In genomic region chr7:34228641-34229040, GRCm38 (mm10) we compare ENCODE assay signal across 8 mouse cellular contexts. TPM values are rescaled to one million over a fixed set of nuclear protein-coding genes. Genes with fewer than 3 reads are reported as not detected.
DNase-seq lines count a peak whose midpoint lies in the region; ATAC-seq and TF ChIP-seq lines count a peak whose summit lies in the region.

No protein-coding gene starts in this region.

- TF ChIP-seq POLR2A in bone marrow macrophage, adult 2 months (IDR thresholded peaks at IDR 0.05; ENCODE audit: borderline replicate concordance, low read depth, low read length) = no peak
- no peak for TF ChIP-seq POLR2A in liver, adult 2 months (IDR thresholded peaks at IDR 0.05; ENCODE audit: extremely low read depth, insufficient read depth, low read length)

- H3K9me3 ChIP-seq in heart, embryonic 11.5 days (replicated peaks; ENCODE audit: control insufficient read depth, low read length) = no peaks in the 10 kb centered on the region
- no peaks in the 10 kb centered on the region for H3K9me3 ChIP-seq in neural tube, embryonic 13.5 days

- H3K27me3 ChIP-seq in heart, embryonic 11.5 days (ENCODE audit: control insufficient read depth, insufficient read depth, low read length) = no peaks in the 10 kb centered on the region
- H3K27me3 ChIP-seq in liver, adult 2 months (ENCODE audit: control insufficient read depth, insufficient read depth, low read length) = no peaks in the 10 kb centered on the region
- H3K27me3 ChIP-seq in neural tube, embryonic 13.5 days = no peaks in the 10 kb centered on the region

- H3K4me1 ChIP-seq in bone marrow macrophage, adult 2 months (ENCODE audit: control insufficient read depth, insufficient read depth, low read length) = peaks cover 48% of the 10 kb centered on the region
- peaks cover 51% of the 10 kb centered on the region for H3K4me1 ChIP-seq in heart, embryonic 11.5 days (ENCODE audit: control insufficient read depth, insufficient read depth, low read length)
- peaks cover 47% of the 10 kb centered on the region for H3K4me1 ChIP-seq in liver, adult 2 months (ENCODE audit: control insufficient read depth, insufficient read depth, low read length)
- H3K4me1 ChIP-seq in neural tube, embryonic 13.5 days (replicated peaks) = peaks cover 54% of the 10 kb centered on the region

- H3K9ac ChIP-seq in heart, embryonic 11.5 days (ENCODE audit: low read depth, low read length) = peak overlapping the region; percentile 58; the same call in 1 of the 2 replicates
- peak overlapping the region; percentile 53; the same call in 1 of the 2 replicates for H3K9ac ChIP-seq in liver, adult 2 months (ENCODE audit: low read depth, low read length)
- H3K9ac ChIP-seq in neural tube, embryonic 13.5 days = peak overlapping the region; percentile 80

- H3K4me2 ChIP-seq in heart, embryonic 11.5 days = peak overlapping the region; percentile 87
- peak overlapping the region; percentile 79 for H3K4me2 ChIP-seq in neural tube, embryonic 13.5 days

- H3K36me3 ChIP-seq in heart, embryonic 11.5 days (ENCODE audit: control insufficient read depth, insufficient read depth, low read length) = peaks cover 39% of the 10 kb centered on the region
- H3K36me3 ChIP-seq in liver, adult 2 months (ENCODE audit: control insufficient read depth, insufficient read depth, low read length) = no peaks in the 10 kb centered on the region; the same call in 1 of the 2 replicates
- peaks cover 39% of the 10 kb centered on the region for H3K36me3 ChIP-seq in neural tube, embryonic 13.5 days

- no peak overlapping the region for H3K27ac ChIP-seq in bone marrow macrophage, adult 2 months (ENCODE audit: insufficient read depth, low read depth, low read length)
- no peak overlapping the region for H3K27ac ChIP-seq in heart, embryonic 11.5 days (ENCODE audit: low read depth, low read length)
- H3K27ac ChIP-seq in liver, adult 2 months (replicated peaks; ENCODE audit: insufficient read depth, low read depth, low read length) = no peak overlapping the region; the same call in 1 of the 2 replicates
- H3K27ac ChIP-seq in neural tube, embryonic 13.5 days (replicated peaks) = no peak overlapping the region

- intact Hi-C loops in heart, postnatal 25 days (cut with DNase I) = loop anchor here (2.0 kb wide), 1 partner anchor 32 kb away; the partner anchor contains the start of gene Pdcd2l

- H3K79me2 ChIP-seq in liver, adult 2 months (ENCODE audit: control insufficient read depth, insufficient read depth, low read length) = peaks cover 12% of the 10 kb centered on the region; the same call in 1 of the 2 replicates

- TF ChIP-seq CTCF in bone marrow macrophage, adult 2 months (IDR thresholded peaks at IDR 0.05; ENCODE audit: low read depth, low read length) = no peak
- no peak for TF ChIP-seq CTCF in liver, adult 2 months (IDR thresholded peaks at IDR 0.05; ENCODE audit: low read depth, low read length)

- H3K4me3 ChIP-seq in bone marrow macrophage, adult 2 months (ENCODE audit: insufficient read depth, low read length) = peak overlapping the region; percentile 77
- peak overlapping the region; percentile 82 for H3K4me3 ChIP-seq in heart, embryonic 11.5 days (ENCODE audit: low read depth, low read length)
- H3K4me3 ChIP-seq in liver, adult 2 months (ENCODE audit: insufficient read depth, low read depth, low read length) = peak overlapping the region; percentile 26
- H3K4me3 ChIP-seq in neural tube, embryonic 13.5 days = peak overlapping the region; percentile 74

- DNase-seq in heart, adult 18-20 months = peak; percentile 35 to 53
- no peak for DNase-seq in heart, postnatal 25 days (ENCODE audit: low spot score)
- DNase-seq in liver, adult 2 months (ENCODE audit: extremely low read depth, low read depth, low spot score) = peak; percentile 53
- DNase-seq in T-cell, adult 2 months (ENCODE audit: low spot score) = no peak
- no peak for DNase-seq in adrenal gland, postnatal 4 days (ENCODE audit: low spot score in 2 of 2)

- WGBS in heart, embryonic 11.5 days (ENCODE audit: insufficient replicate concordance) = 12% methylated on average over 7 of the region's 9 CpGs
- WGBS in liver, adult 2 months = 8% methylated on average over 7 of the region's 9 CpGs
- 71% methylated on average over 9 of the region's 9 CpGs for WGBS in neural tube, embryonic 13.5 days

- no peak for ATAC-seq in heart, embryonic 11.5 days (replicated peaks; ENCODE audit: insufficient number of reproducible peaks, low FRiP score, low TSS enrichment)
- ATAC-seq in neural tube, embryonic 13.5 days (ENCODE audit: low read depth) = no peak

RNA-seq across cellular contexts. Expression of gene Gpi1, which starts 1.5 kb away (rescaled TPM):
- total RNA-seq in heart, adult 18-20 months (2021) = 100 to 1,000 TPM; 571 to 604 TPM
- total RNA-seq in heart, postnatal 25 days (2021) = 100 to 1,000 TPM; 547 to 566 TPM
- polyA plus RNA-seq in bone marrow macrophage, adult 2 months (2012; ENCODE audit: insufficient read depth, insufficient read length, missing spikeins) = 630 and 641 TPM in 2 replicates
- 798 and 824 TPM in 2 replicates for polyA plus RNA-seq in heart, embryonic 11.5 days (2014; fragmentation: Nextera tagmentation; extraction: Ambion mirVana)
- 61.8 and 74.2 TPM in 2 replicates for total RNA-seq in liver, adult 2 months (2014; rRNA removed)
- polyA plus RNA-seq in liver, adult 2 months (2012; rRNA removed) = 100 and 127 TPM in 2 replicates
- polyA plus RNA-seq in neural tube, embryonic 13.5 days (2015; fragmentation: Nextera tagmentation; extraction: Ambion mirVana) = 209 and 242 TPM in 2 replicates
- total RNA-seq in adrenal gland, postnatal 4 days (2021) = 100 to 1,000 TPM; 298 to 310 TPM

RNA-seq across cellular contexts. Expression of gene Gm6096, which starts 22.2 kb away (rescaled TPM):
- total RNA-seq in heart, adult 18-20 months (2021) = not detected
- total RNA-seq in heart, postnatal 25 days (2021) = not detected
- polyA plus RNA-seq in bone marrow macrophage, adult 2 months (2012; ENCODE audit: insufficient read depth, insufficient read length, missing spikeins) = not detected in 2 replicates
- 0.80 and 1.2 TPM in 2 replicates for polyA plus RNA-seq in heart, embryonic 11.5 days (2014; fragmentation: Nextera tagmentation; extraction: Ambion mirVana)
- total RNA-seq in liver, adult 2 months (2014; rRNA removed) = not detected in 2 replicates
- not detected in 2 replicates for polyA plus RNA-seq in liver, adult 2 months (2012; rRNA removed)
- polyA plus RNA-seq in neural tube, embryonic 13.5 days (2015; fragmentation: Nextera tagmentation; extraction: Ambion mirVana) = not detected in 2 replicates
- total RNA-seq in adrenal gland, postnatal 4 days (2021) = not detected

RNA-seq across cellular contexts. Expression of gene Pdcd2l, which starts 32.2 kb away (rescaled TPM):
- 10 to 100 TPM; 18.7 to 23.5 TPM for total RNA-seq in heart, adult 18-20 months (2021)
- total RNA-seq in heart, postnatal 25 days (2021) = 10 to 100 TPM; 17.0 to 19.7 TPM
- polyA plus RNA-seq in bone marrow macrophage, adult 2 months (2012; ENCODE audit: insufficient read depth, insufficient read length, missing spikeins) = 24.5 and 29.4 TPM in 2 replicates
- polyA plus RNA-seq in heart, embryonic 11.5 days (2014; fragmentation: Nextera tagmentation; extraction: Ambion mirVana) = 46.7 and 49.7 TPM in 2 replicates
- total RNA-seq in liver, adult 2 months (2014; rRNA removed) = 15.5 and 15.9 TPM in 2 replicates
- polyA plus RNA-seq in liver, adult 2 months (2012; rRNA removed) = 16.0 and 18.5 TPM in 2 replicates
- 77.9 and 83.8 TPM in 2 replicates for polyA plus RNA-seq in neural tube, embryonic 13.5 days (2015; fragmentation: Nextera tagmentation; extraction: Ambion mirVana)
- total RNA-seq in adrenal gland, postnatal 4 days (2021) = 10 to 100 TPM; 28.3 to 31.6 TPM

RNA-seq across cellular contexts. Expression of gene Uba2, which starts 59.2 kb away (rescaled TPM):
- 10 to 100 TPM; 27.2 to 33.3 TPM for total RNA-seq in heart, adult 18-20 months (2021)
- 10 to 100 TPM; 29.4 to 31.4 TPM for total RNA-seq in heart, postnatal 25 days (2021)
- polyA plus RNA-seq in bone marrow macrophage, adult 2 months (2012; ENCODE audit: insufficient read depth, insufficient read length, missing spikeins) = 63.1 and 63.8 TPM in 2 replicates
- polyA plus RNA-seq in heart, embryonic 11.5 days (2014; fragmentation: Nextera tagmentation; extraction: Ambion mirVana) = 125 and 128 TPM in 2 replicates
- 31.8 and 33.6 TPM in 2 replicates for total RNA-seq in liver, adult 2 months (2014; rRNA removed)
- 13.6 and 16.9 TPM in 2 replicates for polyA plus RNA-seq in liver, adult 2 months (2012; rRNA removed)
- 188 and 193 TPM in 2 replicates for polyA plus RNA-seq in neural tube, embryonic 13.5 days (2015; fragmentation: Nextera tagmentation; extraction: Ambion mirVana)
- 100 to 1,000 TPM; 101 to 107 TPM for total RNA-seq in adrenal gland, postnatal 4 days (2021)

Comparison
In these comparisons a context has a peak if more than half of its experiments do, and no peak if none do; other contexts are left out.
1. DNase-seq: peak in heart, adult 18-20 months (2 of 2) and liver, adult 2 months (single experiment); none in heart, postnatal 25 days (single experiment), T-cell, adult 2 months (single experiment) and adrenal gland, postnatal 4 days (0 of 2).
2. H3K4me3 ChIP-seq: peak in every context shown above with its lines; median percentile 82 in heart, embryonic 11.5 days; 77 in bone marrow macrophage, adult 2 months; 74 in neural tube, embryonic 13.5 days; 26 in liver, adult 2 months.
3. Peak in every context shown above with its lines, with median percentiles within 50 percentile points of each other: H3K9ac ChIP-seq.